Mouse (Mus musculus) B cell, adult 2 months (primary cell): ENCODE data around the gene Olfr16.

ENCODE experiments used
- DNase-seq, 2 experiments: peaks; one replicate each; pipeline ENCODE4 v3.0.0; 2022

Olfr16 gene

DNA sequence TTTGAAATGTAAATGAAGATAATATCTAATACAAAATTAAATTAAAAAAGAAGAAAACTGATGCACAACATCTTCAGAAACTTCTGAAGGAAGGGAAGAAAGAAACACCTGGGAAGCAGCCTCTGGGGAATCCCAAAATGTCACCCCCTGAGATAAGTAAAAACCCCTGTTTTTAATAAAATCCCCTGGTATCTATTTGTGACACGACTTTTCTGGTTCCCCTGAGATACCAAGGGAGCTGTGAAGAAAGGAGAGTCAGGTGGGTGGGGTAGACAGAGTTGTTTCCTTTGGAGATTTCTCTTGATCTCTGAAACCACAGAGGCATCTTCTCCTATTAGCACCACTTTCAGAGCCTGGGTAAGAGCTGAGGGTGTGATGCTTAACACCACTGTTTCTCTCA, at the start of gene Olfr16:
Gene Olfr16 (plus strand): TSS at position 250 of the 400 bp plus-strand sequence.
- no peak for DNase-seq

DNA sequence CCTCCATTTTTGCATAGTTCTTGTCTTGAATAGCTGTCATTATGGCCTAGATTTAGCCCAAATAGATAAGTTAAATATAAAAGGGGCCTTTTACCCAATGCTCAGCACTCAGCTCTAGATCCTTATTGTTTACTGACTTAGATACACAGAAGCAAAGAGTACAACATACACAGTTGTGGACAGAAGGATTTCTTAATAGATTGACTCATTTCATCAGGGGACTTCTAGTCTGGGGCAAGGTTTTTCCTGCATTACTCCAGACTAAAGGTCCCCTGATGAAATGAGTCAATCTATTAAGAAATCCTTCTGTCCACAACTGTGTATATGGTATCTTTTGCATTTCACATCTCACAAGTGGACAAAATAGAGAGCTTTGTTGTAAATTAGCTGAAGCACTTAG, 46.9 kb upstream of the Olfr16 start:
- DNase-seq = no peak

DNA sequence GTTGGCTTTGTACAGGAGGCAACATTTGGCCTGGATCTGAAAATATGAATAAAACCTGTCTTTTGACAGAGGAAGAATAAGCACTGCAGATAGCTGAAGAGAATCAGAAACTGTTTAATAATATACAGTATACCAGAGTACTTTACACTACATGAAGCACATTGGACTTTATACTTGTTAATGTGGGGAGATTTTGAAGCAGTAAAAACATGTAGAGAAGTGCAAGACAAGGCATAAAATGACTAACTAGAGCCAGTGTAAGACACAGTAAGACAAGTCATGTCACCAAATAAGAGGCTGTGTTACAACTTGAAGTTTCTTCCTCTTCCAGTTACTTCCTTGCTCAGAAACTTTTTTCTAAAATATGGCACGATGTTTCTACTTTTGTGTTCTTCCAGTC, 33.1 kb upstream of the Olfr16 start:
- DNase-seq = no peak

DNA sequence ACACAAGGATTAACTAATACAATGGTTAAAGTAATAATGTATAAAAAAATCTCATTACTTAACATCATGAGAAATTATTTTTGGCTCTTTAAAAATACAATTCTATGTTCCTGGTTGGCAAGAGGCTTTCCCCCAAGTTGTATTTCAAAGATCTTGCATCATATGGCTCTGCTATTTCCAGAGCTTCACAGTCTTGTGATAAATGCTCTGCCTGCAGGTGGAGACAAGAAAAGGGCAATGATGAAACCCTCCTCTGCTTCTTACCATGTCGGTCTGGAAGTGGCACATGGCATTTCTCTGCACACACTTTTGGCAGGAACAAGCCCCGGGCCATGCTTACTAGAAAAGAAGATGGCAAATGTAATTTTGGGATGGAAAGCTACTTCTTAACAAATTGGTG, 31.8 kb upstream of the Olfr16 start:
- DNase-seq = no peak

DNA sequence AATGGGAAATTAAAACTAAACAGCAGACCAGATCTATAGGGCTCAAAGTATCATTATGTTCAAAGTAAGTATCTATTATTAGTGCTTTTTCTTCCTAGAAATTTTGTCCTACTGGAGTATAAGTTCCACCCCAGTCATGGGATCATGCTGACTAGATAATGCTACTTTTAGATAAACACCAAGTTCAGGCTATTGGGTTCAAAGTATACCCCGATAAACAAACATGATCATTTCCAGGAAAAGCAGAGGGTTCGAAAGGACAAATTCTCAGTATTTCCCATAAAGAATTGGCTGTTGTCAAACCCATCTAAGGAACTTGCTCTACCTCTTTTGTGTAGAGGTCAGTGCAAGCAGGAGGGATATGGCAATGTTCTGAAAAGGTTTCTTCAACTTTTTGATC, 18.0 kb upstream of the Olfr16 start:
- DNase-seq = no peak

DNA sequence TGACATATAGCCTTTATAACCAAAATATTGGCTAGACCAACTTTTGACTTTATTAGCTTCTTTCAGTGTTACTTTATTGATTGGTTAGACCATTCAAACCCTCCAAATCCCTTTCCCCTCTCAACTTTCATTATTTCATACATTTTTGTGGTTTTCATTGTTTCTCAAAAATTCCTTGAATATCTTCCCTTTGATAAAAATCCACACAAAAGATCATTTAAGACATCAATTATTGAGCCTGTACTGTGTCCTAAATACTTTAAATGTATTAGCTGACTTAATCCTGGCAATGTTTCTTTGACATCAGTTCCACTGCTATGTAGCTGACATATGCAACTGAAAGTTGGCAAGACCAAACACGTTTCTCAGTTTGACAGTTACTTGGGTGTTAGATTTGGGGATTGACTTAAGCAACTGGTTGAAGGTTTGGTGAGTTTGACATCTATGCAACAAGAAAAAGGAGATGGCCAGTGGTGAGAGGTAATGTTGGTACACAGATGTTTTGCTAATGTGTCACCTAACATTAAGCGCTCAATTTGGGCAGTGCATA, 1.0 kb downstream of the Olfr16 start:
- DNase-seq = no peak

DNA sequence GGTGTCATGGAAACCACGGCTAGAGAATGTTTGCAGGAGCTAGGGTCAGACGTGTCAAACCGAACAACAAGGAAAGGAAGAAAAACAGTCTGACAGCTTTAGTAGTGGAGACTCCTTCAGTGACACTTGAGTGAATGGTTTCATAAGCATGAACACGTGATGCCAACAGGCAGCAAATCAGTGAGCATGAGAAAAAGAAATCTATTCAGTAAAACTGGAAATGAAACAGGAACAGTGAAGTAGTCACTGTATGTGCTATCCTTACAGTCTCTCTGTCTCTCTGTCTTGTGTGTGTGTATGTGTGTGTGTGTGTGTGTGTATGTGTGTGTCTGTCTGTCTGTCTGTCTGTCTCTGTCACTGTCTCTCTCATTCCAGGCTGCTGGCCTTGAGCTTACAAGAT, 5.2 kb downstream of the Olfr16 start:
- no peak for DNase-seq

DNA sequence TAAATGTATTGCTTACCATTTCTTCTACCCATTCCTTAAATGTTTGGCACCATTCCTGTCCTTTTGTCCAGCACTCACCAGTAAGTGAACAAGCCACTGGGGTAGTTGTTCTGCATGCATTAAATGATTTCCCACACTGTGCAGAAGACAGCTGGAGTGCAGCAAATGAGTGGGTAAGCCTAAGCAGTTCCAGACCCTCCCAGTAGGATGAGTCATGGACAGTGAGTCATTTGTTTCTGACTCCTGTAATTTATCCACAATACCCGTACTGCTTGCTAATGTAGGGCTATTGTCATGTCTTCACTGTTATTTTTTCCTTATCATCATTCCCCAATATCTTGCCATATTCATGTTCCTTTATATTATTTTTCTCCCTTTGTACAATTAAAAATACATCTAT, 10.2 kb downstream of the Olfr16 start:
- no peak for DNase-seq

DNA sequence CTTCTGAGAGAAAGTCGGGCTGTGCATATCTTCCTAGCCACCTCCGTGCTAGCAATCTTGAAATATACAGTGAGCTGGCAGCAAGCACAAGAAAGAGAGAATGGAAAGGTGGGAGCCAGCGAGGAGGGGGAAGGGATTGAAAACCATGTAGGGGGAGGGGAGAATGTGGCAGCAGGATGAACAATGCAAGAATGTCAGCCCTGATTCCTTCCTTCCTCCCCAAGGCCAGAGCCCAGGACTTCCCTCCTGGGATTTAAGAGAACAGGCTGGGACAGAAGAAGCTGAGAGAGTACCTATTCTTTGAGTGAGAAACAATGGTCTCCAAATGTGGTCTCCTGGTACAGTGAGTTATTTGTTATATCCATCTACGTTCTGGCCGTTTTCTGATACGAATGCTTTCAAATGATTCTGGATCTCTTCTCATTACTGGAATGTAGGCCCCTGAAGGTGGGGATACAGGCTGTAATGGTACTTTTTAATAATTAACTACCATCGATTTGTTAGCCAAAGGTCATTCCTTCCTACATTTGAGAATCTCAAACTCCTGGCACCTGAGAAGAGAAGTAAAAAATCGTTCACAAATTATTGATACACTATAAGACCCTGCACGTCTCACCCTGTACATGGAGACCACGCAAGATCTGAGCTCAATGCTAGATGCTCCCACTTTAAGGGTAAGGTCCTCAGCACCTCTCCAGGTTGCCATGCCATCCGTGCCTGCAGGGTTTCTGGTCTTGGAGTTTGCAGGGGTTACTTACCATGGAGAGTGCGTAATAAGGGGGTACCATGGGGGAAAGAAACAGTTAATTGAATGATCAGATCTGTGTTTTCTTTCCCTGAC, 39.8 kb downstream of the Olfr16 start:
- no peak for DNase-seq

DNA sequence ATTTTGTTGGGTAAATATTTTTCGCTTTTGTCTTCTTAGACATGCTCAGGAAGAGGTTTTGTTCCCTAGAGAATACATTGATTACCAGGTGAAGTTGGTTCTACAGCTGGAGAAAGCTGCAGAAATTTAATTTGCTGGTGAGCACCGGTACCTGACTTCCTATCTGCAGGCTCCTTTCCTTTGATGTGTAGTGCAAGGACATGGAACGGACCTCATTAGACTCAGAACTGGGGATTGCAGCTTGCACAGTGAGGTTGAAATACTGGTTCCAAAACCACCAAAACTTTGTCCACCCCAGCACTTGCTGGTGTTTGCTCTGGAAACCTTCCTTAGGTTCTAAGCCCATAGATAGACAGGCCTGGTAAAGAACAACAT, 40.4 kb downstream of the Olfr16 start:
- DNase-seq = no peak
